Mouse (Mus musculus) liver, postnatal 0 days (tissue): ENCODE measurements around the gene Fam19a3. TPM values are rescaled to one million over a fixed set of nuclear protein-coding genes. Genes with fewer than 3 reads are reported as not detected.

Experiments used
- ATAC-seq: fragments of 200-750 bp; cut with Nextera tagmentation; 2 replicates; pipeline ENCODE4 v1.8.0; 2017; ENCODE audit warnings: mild to moderate bottlenecking, moderate library complexity
- DNase-seq: peaks from one replicate; pipeline ENCODE4 v3.0.0-alpha.2; 2016
- H3K27ac ChIP-seq: fragments of 300-500 bp; sonication (generic); 2 replicates; pipeline ENCODE4 v1.5.1; 2014; ENCODE audit warnings: antibody characterized with exemption, moderate library complexity, mild to moderate bottlenecking, low read depth
- H3K27me3 ChIP-seq: fragments of 300-500 bp; sonication (generic); 2 replicates; pipeline ENCODE4 v1.6.1; 2014; ENCODE audit warnings: low read length, control low read depth, mixed read lengths; ENCODE audit not compliant: insufficient read depth
- H3K36me3 ChIP-seq: fragments of 300-500 bp; sonication (generic); replicated peaks from 2 replicates; pipeline ENCODE4 v1.6.1; 2014; ENCODE audit warnings: mild to moderate bottlenecking, control low read depth, low read length, moderate library complexity, mixed read lengths; ENCODE audit not compliant: insufficient read depth
- H3K4me1 ChIP-seq: fragments of 300-500 bp; sonication (generic); 2 replicates; pipeline ENCODE4 v1.6.1; 2014; ENCODE audit warnings: antibody characterized with exemption, mild to moderate bottlenecking, control low read depth; ENCODE audit not compliant: insufficient read depth
- H3K4me2 ChIP-seq: fragments of 300-500 bp; sonication (generic); 2 replicates; pipeline ENCODE4 v1.6.1; 2014; ENCODE audit warnings: low read depth, mild to moderate bottlenecking, low read length, moderate library complexity, mixed read lengths
- H3K4me3 ChIP-seq: fragments of 300-500 bp; sonication (generic); 2 replicates; pipeline ENCODE4 v1.5.1; 2014; ENCODE audit warnings: low read depth, low read length
- H3K9ac ChIP-seq: fragments of 300-500 bp; sonication (generic); replicated peaks from 2 replicates; pipeline ENCODE4 v1.6.1; 2014; ENCODE audit warnings: mild to moderate bottlenecking, moderate library complexity
- H3K9me3 ChIP-seq: fragments of 300-500 bp; sonication (generic); 2 replicates; pipeline ENCODE4 v1.6.1; 2016; ENCODE audit warnings: mild to moderate bottlenecking, control low read depth, low read length, mixed read lengths
- CTCF ChIP-seq: sonication (generic); IDR thresholded peaks from 2 replicates; pipeline ENCODE4 v1.5.1; 2016; ENCODE audit warnings: antibody characterized with exemption, low read depth
- EP300 ChIP-seq: IDR thresholded peaks from 2 replicates; pipeline ENCODE4 v1.6.1; 2016; ENCODE audit warnings: antibody characterized with exemption, low read depth, mild to moderate bottlenecking
- WGBS: fragments of 180-500 bp; shearing (Covaris S2); extraction: QIAGEN DNeasy Blood & Tissue Kit; methylation state at CpG from one replicate; pipeline ENCODE4 v1.1.7; 2014; ENCODE audit not compliant: insufficient replicate concordance; 5-methylcytosine and 5-hydroxymethylcytosine counted together
- polyA plus RNA-seq: library from polyadenylated mRNA; unstranded; fragments of >200 nt; fragmentation: Nextera tagmentation; extraction: Ambion mirVana; gene quantifications from 2 replicates; pipeline ENCODE4 v1.2.1, GENCODE M21; 2015

Fam19a3 gene
- polyA plus RNA-seq, 1 experiment from 2014 or later, result not detected

- H3K4me2 ChIP-seq, result peak overlapping the region; percentile 87
- TF ChIP-seq EP300 (no peak), CTCF (no peak)
- DNase-seq (peak; percentile 34), ATAC-seq (no peak)
- 19% methylated on average over 12 of the region's 12 CpGs for WGBS
- H3K4me3 ChIP-seq, result peak overlapping the region; percentile 52; the same call in 1 of the 2 replicates
- no peak overlapping the region for H3K9ac ChIP-seq
- H3K27me3 ChIP-seq, result peaks cover 64% of the 10 kb centered on the region
- H3K36me3 ChIP-seq, result no peaks in the 10 kb centered on the region
- H3K4me1 ChIP-seq, result peaks cover 26% of the 10 kb centered on the region
- H3K27ac ChIP-seq, result no peak overlapping the region
- no peaks in the 10 kb centered on the region for H3K9me3 ChIP-seq
These were observed 531 bp upstream of the Fam19a3 start for GRCm38 (mm10) chr3:104782061-104782681.

- TF ChIP-seq CTCF (no peak), EP300 (no peak)
- Histone ChIP-seq H3K27me3 (peaks cover 77% of the 10 kb centered on the region), H3K4me3 (peak within 1 kb of the TSS; percentile 52)
These were observed 849 bp downstream of the Fam19a3 start, which contains the start of gene Ppm1j for GRCm38 (mm10) chr3:104780561-104781420. TSS of gene Ppm1j (plus strand) at chr3:104781056.

DNA sequence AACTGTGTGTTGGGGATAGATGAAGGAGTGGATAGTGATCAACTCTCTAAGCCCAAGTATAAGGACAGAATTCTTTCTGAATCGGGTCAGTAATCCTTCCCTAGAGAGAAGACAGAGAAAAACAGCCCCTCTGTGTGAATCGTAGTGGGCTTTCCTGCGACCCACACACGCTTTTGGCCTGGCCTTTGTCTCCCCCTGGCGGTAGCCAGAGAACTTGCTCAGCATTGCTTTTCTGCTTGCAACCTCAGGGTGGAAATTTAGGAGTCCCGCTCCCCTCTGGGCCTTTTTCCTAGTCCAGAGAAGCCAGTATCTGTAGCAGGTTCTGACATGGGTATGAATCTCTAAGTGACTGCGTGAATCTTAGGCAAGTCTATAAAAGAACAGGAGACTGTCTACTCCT is 1.7 kb downstream of the Fam19a3 start:
- Histone ChIP-seq H3K36me3 (no peaks in the 10 kb centered on the region), H3K4me1 (peaks cover 26% of the 10 kb centered on the region), H3K9me3 (no peaks in the 10 kb centered on the region), H3K27ac (no peak overlapping the region), H3K9ac (no peak overlapping the region), H3K4me2 (no peak overlapping the region), H3K4me3 (no peak overlapping the region), H3K27me3 (peaks cover 81% of the 10 kb centered on the region)
- TF ChIP-seq EP300 (no peak), CTCF (peak; percentile 90)
- WGBS, result 3% methylated on average over 7 of the region's 7 CpGs
- peak; percentile 67 for DNase-seq
- ATAC-seq, result no peak

More at GRCm38 (mm10) chr3:104780561-104781420, 849 bp downstream of the Fam19a3 start, which contains the start of gene Ppm1j:
- Histone ChIP-seq H3K36me3 (no peaks in the 10 kb centered on the region), H3K4me1 (peaks cover 26% of the 10 kb centered on the region), H3K27ac (no peak within 1 kb of the TSS), H3K9ac (peak within 1 kb of the TSS; percentile 41), H3K9me3 (no peaks in the 10 kb centered on the region), H3K4me2 (peak within 1 kb of the TSS; percentile 87)
- peak; percentile 77 for ATAC-seq
- 3% methylated on average over 51 of the region's 56 CpGs for WGBS
- peak; percentile 81 for DNase-seq

- 4% methylated on average over 20 of the region's 20 CpGs for WGBS
- TF ChIP-seq EP300 (no peak), CTCF (peak; percentile 42)
- H3K4me1 ChIP-seq, result peaks cover 21% of the 10 kb centered on the region
- H3K9ac ChIP-seq, result no peak overlapping the region
- no peak for DNase-seq
- no peak for ATAC-seq
- no peaks in the 10 kb centered on the region for H3K36me3 ChIP-seq
- H3K27me3 ChIP-seq, result peaks cover 71% of the 10 kb centered on the region
- H3K27ac ChIP-seq, result no peak overlapping the region
- H3K9me3 ChIP-seq, result no peaks in the 10 kb centered on the region
- peak overlapping the region; percentile 43 for H3K4me2 ChIP-seq
- no peak overlapping the region for H3K4me3 ChIP-seq
These were observed 4.3 kb downstream of the Fam19a3 start for GRCm38 (mm10) chr3:104777342-104777741.

- Histone ChIP-seq H3K4me2 (no peak overlapping the region), H3K9ac (no peak overlapping the region), H3K4me1 (no peaks in the 10 kb centered on the region), H3K4me3 (no peak overlapping the region), H3K27ac (no peak overlapping the region), H3K36me3 (no peaks in the 10 kb centered on the region), H3K9me3 (no peaks in the 10 kb centered on the region), H3K27me3 (peaks cover 32% of the 10 kb centered on the region)
- TF ChIP-seq EP300, result no peak
- no peak for TF ChIP-seq CTCF
- no peak for ATAC-seq
- no peak for DNase-seq
- 82% methylated on average over 7 of the region's 7 CpGs for WGBS
These were observed 8.3 kb downstream of the Fam19a3 start for GRCm38 (mm10) chr3:104773301-104773700.

GRCm38 (mm10) chr3:104771460-104771859 is 10.2 kb downstream of the Fam19a3 start:
- H3K4me1 ChIP-seq, result no peaks in the 10 kb centered on the region
- no peak overlapping the region for H3K4me2 ChIP-seq
- H3K9ac ChIP-seq, result no peak overlapping the region
- H3K27me3 ChIP-seq, result peaks cover 14% of the 10 kb centered on the region
- ATAC-seq (no peak), DNase-seq (no peak)
- H3K36me3 ChIP-seq, result no peaks in the 10 kb centered on the region
- WGBS, result 36% methylated on average over 6 of the region's 6 CpGs
- TF ChIP-seq EP300 (no peak), CTCF (no peak)
- H3K9me3 ChIP-seq, result no peaks in the 10 kb centered on the region
- no peak overlapping the region for H3K4me3 ChIP-seq
- H3K27ac ChIP-seq, result no peak overlapping the region
